Mouse (Mus musculus): ENCODE results near the gene Bola1. TPM values are rescaled to one million over a fixed set of nuclear protein-coding genes. Genes with fewer than 3 reads are reported as not detected.
"Not testable (repeated sequence)": the region's sequence is repeated elsewhere in the genome, so short reads cannot be mapped to it uniquely, and the experiment has no call there.

Bola1 gene
- total RNA-seq, 2 experiments from 2014 or later, result 18.8 to 20.9 TPM

DNA sequence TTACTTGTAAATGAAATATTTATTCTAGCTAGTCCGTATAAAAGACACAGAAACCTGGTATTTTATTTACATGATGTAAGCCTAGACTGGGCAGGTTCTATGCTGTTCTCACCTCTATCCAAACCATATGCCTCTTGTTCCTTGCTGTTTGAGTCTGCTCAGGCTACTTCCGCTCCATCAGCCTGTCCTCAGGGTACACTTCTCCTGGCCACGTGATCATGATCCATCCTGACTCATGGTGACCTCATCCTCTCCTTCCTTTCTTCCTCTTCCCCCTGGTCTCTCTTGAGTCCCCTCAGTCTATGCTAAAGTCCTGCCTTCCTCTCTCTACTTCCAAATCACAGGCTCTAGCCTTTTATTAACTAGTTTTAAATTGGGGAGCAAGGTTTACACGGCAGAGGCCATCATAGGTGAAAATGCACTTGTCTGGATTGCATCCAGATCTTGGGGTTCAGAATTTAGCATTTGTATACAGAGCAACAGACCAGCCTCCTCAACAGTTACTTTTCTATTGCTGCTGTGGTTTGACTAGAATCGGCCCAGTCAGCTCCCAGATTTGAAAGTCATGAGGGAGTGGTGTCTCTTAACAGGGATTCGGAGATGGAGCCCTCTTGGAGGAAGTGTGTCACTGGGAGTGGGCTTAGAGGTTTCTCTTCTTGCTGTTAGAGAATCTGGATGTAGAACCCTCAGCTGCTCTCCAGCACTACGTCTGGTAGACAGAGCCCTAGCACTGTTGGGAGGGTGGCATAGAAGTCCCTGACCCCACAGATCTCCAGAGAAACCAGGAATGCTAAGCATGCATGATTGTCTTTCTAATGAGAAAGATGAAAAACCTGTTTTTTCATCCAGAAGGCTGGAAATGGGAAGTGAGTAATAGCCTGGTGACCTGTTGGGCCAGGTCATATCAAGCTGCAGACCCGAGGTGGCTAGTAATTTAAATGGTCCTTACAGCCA, 7.5 kb upstream of the Bola1 start:
- DNase-seq, result no peak

DNA sequence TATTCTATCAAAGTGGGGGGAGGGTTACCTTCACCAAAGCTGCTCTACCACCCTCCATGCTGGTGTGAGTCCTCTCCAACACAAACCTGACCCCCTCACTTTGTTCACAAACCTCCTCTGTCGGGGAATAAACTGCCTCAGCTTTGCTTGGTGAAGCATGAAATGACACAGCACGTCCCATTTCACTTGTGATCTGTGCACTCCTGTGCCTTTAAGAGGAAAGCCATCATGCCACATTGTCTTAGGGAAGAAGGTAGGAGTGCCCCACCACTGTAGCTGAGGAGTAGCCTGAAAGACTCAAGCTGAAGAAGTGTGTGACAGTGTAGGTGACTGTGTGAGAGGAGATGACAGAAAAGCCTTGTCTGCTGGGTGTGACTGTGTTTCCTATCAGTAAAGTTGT, 5.9 kb upstream of the Bola1 start:
- DNase-seq, result no peak

DNA sequence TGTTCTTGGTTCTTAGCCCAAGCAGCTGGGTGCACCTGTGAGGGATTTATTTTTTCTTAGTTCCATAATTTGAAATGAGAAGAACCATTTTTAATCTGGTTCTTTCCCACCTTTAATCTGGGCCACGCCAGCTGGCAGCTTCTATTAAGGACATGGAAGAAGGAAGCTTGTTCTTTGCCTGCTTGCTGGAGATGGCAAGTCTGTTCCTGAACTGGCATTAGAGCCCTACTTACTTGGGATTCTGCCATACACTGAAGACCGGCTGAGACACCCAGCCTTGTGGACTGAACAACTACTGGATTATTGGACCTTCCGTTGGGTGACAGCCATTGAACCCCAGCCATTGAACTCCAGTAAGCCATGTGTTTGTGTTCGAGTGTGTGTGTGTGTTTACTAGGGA, 3.3 kb upstream of the Bola1 start:
- DNase-seq, result no peak

DNA sequence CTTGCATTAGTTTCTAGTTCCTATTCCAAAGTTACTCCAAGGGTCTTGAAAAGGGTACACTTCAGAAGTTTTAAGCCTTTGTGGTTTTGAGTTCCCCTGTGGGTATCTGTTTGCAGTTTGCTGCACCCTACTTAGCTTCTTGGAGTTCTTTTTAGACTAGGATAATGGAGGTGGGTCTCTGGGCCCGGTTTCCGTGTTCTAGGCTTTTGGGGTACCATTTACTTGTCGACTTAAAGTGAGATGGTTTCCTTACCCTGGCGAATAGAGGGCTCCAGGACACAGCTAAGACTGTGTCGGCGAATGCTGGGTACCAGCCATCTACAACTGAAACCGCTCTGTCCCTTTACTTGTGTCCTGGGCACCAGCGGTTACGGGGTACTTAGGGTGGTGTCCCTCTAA, 2.1 kb upstream of the Bola1 start:
- no peak for DNase-seq

DNA sequence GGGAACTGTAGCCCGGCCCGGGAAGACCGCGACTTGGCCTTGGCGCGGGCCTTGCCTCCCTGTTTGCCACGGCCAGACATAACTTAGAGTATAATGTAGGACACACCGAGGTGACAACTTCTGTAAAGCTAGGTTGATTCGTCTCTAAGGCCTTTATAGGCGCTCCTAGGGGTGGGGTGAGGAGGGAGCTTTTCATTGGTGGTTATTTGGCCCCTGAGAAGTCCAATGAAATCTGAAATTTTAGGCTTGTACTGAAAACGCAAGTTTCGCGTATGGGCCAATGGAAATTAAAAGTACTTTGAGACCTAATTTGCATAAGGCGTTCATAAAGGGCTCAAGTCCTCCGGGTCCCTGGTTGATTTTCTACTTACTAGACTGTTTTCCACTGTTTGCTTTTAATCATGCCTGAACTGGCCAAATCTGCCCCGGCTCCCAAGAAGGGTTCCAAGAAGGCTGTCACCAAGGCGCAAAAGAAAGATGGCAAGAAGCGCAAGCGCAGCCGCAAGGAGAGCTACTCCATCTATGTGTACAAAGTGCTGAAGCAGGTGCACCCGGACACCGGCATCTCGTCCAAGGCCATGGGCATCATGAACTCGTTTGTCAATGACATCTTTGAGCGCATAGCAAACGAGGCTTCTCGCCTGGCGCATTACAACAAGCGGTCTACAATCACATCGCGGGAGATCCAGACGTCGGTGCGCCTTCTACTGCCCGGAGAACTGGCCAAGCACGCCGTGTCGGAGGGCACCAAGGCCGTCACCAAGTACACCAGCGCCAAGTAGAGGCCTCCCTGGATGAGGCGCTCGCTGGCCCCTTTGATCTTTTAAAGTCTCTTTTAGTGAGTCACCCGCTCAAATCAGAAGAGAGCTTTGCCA, 1.5 kb upstream of the Bola1 start, which contains the start of the genes Hist2h2ac and Hist2h2be:
Gene Hist2h2ac (minus strand): TSS at position 116 of the 875 bp plus-strand sequence.
Gene Hist2h2be (plus strand): TSS at position 355 of the 875 bp plus-strand sequence.
- peak; percentile 80 for DNase-seq

DNA sequence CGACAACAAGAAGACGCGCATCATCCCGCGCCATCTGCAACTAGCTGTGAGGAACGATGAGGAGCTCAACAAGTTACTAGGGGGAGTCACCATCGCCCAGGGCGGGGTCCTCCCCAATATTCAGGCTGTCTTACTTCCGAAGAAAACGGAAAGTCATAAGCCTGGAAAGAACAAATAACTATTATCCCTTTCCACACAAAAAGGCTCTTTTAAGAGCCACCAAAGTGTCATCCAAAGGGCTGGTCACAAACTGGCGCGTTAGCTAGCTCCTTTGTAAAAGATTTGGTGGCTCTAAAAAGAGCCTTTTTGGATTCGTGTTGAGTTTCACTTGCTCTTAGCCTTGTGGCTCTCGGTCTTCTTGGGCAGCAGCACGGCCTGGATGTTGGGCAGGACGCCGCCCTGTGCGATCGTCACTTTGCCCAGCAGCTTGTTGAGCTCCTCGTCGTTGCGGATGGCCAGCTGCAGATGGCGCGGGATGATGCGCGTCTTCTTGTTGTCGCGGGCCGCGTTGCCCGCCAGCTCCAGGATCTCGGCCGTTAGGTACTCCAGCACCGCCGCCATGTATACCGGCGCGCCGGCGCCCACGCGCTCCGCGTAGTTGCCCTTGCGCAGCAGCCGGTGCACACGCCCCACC, 739 bp upstream of the Bola1 start:
- not testable (repeated sequence) for DNase-seq

DNA sequence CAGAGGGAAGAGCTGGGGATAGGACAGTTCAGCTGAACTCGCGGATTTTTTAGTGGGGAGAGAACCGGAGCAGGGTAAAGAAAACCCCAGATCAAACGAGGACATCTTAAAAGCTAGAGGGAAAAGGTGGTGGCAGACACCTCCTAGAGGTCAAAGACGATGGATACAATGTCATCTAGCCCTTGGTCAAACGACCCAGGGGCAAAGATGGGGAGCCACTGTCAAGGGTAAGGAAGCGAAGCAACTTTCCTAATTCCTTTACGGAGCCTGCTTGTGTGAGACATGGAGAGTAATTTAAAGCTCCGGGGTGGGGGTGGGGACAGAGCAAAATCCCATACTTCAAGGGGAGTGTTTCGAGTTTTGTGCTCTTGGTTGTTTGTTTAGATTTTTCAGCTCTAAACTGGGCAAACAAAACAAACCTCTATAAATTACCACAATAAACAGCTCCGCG, 293 bp downstream of the Bola1 start:
- peak; percentile 25 for DNase-seq

DNA sequence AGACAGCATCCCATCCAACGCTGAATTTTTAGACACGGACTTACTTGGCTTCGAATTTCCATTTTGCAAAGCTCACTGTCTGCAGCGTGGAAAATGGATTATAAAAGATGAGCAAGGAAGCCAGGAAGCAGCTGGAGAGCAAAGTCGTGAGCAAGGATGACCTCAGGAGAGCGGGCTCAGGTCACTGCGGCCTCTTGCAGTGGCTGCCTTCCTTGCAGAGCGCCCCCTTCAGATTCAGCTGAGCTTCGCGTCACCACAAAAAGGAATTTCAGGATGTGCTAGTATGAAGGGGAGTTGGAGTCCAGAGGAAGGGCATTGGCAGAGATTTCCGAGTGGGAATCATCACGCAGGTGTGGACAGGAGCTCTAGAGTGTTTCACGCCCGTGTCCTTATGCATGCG, 10.3 kb downstream of the Bola1 start:
- peak; percentile 43 for DNase-seq

DNA sequence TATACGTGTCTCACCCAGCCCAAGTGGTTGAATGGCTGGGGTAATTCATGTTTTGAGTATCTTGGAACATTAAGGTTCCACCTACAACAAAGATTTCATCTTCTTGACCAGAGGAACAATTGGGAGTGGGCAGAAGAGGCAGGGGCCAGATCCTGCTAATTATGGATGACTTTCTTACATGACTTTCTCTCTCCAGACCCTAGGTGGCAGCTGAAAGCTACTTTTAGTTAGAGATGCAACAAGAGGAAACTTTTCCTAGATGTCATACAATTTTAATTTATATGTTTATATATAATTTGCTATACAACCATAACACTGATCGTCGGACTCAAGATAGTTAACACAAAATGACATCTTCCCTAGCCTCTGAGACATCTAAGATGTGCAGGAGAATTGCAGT, 11.7 kb downstream of the Bola1 start:
- no peak for DNase-seq

DNA sequence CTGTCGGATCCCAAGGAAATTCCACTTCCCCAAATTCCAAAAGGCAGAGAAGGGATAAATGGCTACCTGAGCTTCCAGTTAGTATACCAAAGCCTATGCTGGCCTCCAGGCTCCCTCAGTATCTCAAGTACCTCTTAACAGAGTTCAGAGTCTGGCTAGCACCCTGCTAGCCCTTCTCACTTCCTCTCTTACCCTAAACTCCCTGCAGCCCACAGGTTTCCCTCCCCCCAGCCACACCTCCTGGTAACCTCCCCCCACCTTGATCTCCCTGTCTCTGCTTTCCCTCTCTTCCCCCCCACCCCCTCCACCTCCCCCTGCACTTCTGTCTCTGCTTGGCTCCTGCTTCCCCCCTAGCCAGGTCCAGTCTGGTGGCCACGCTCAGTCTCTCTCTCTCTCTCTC, 19.8 kb downstream of the Bola1 start:
- DNase-seq, result no peak

DNA sequence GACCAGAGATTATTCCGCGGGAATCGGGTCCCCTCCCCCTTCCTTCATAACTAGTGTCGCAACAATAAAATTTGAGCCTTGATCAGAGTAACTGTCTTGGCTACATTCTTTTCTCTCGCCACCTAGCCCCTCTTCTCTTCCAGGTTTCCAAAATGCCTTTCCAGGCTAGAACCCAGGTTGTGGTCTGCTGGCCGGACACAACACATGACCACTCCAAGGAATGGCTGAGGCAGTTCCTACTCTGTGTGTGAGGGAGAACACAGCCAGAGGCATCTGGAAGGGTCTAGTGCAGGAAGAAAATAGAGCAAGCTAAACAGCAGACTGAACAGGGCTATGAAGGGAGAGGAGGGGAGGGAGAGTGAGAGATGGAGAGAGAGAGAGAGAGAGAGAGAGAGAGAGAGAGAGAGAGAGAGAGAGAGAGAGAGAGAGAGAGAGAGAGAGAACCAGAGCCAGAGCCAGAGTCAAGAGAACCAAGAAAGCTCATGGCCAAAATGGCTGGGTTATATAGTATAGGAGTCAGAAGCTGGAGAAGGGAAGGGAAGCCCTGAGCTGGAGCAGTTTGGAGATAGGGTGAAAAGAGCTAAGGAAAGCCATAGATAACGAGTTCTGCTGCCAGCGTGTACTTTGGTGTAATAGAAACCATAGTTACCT, 20.8 kb downstream of the Bola1 start:
- DNase-seq, result not testable (repeated sequence)

DNA sequence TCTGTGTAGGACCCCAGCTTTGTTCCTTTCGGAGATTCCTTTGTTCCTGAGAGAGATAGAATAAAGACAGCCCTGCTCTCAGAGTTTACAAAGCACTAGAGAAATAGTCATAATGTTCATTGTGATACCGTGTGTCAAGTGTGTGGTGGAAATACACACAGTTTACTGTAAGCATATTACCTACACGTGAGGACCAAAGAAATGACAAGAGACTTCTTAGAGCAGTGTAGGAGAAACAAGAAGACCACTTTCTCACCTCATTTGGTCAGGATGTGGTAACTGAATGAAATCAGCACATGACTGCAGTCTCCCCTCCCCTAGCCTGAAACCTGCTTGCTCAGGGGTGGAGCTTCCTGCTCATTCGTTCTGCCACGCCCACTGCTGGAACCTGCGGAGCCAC, 21.3 kb downstream of the Bola1 start:
- DNase-seq, result no peak

DNA sequence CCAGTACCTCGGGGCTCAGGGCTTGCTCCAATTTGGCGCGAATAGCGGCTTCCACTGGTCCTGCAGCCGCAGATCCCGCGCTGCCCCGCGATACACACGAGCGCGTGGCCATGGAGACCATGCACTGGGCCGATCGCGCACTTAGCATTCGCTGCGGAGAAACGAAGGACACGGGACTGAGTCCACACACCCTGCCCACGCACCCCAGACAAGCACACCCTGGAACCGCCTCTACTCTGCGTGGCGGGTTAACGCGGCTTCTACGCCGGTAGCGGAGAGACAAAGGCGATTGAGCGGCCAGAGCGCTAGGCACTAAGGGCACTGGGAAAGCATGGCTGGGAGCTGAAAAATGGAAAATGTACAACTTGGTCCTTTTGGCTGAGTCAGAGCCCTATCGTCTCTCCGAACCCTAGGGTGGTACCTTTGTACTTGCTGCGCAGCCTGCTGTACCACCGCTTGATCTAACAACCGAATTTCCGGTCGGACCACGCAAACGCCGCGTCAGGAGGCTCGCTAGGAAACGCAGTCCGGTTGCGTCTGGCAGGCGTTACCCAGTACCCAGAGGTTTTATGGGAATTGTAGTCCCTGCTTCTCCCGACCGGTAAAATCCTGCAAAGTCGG, 22.3 kb downstream of the Bola1 start:
- peak; percentile 86 for DNase-seq

DNA sequence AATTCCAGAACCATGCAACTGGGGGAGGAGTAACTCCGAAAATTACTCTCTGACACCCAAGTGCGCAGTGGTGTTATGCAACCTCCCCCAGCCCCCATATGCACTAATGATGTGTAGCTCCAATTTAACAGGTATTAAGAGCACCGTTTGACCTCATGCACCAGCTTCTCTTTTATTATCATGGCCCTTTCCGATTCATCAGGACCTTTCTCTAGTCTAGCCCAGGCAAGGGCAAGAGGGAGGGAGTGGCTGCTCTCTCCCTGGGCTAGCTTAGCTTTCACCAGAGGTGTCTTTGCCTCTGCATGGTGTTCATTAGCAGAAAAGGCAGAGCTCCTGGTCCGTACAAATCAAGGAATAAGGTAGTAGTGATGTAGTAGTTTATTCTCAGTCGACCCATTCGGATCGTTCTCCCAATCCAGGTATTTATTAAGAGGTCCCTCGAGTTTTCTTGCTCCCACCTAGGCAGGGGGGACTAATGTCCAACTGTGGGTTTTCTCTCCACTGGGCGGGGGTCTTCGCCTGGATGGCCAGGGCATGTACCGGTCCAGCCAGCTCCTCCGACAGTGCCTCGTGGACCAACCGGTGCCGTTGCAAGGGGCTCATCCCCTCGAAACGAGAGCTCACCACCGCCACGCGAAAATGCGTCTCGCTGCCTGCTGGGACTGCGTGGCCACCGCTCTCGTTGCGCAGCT, 22.9 kb downstream of the Bola1 start:
- no peak for DNase-seq

DNA sequence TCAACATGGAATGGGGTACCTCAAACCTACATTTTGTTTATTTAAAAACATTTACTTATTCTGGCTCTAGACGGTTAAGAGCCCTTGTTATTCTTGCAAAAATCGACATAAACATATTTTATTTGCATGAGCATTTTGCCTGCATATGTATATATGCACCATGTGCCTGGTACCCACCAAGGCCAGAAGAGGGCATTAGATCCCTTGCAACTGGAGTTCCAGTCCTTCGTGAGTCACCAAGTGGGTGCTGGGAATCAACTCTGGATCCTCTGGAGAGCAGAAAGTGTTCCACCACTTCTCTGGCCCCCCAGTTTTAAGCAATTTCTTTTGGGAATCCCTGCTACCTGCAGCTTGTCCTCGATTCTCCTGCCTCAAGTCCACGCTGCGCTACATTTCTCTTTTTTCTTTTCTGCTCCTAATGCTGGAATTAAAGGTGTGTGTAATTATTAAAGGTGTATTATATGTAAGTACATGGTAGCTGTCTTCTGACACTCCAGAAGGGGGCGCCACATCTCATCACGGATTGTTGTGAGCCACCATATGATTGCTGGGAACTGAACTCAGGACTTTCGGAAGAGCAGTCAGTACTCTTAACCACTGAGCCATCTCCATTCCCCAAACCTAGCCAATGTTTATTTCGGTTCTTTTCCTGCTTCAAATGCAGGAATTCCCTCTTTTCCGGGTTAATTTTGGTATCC, 23.7 kb downstream of the Bola1 start:
- DNase-seq, result no peak

DNA sequence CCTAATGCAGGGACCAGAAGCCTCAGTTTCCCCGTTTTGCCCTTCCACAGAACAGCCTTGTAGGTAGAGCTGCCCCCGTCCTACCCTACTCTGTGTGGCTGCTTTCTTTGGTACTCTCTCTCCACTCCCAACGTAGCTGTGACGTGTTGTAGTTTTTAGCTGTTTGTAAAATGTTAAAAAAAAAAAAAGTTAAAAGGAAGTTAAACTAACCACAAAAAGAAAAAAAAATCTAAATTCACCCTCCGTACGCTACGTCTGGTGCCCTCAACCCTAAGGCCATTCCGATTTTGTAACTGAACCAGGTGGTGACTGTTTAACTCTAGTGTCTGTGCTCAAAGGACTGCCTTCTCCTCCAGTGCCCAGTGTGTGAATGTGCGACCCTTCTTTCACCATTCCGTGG, 24.5 kb downstream of the Bola1 start:
- DNase-seq, result no peak

DNA sequence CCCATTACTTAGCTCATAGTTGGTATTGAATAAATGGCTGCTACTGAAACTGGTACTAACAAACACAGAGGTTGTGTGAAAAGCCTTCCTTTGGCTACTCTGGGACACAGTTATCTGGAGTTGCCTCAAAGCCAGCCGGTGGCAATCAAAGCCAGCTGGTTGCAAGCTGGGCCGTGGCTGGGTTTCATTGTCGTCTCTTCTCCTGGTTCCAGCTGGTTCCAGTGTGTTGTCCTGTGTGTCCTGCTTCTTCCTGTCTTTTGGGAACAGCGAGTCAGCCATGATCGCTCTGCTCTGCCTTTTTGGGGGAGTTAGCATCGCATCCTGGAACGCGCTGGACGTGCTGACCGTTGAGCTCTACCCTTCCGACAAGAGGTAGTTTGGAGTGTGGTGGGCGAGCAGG, 26.5 kb downstream of the Bola1 start:
- DNase-seq, result peak; percentile 29

DNA sequence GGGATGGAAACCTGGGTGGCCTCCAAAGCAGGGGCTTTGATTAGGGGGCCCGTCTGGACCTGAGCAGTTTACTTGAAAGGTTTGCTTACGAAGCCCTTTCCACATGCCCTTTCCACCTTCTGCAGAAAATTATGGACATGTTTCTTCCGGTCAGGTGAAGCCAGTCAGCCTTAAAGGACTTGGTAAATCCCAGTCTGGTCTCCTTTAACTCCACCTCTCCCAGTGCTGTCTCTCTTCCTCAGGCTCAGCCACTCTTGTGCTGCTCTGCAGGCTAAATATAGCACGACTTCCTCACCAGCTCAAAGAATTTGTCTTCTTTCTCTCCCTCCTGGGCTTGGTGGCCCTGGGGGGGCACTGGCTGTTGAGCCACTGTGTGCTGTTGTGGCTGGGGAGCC, 37.1 kb downstream of the Bola1 start:
- DNase-seq, result no peak

DNA sequence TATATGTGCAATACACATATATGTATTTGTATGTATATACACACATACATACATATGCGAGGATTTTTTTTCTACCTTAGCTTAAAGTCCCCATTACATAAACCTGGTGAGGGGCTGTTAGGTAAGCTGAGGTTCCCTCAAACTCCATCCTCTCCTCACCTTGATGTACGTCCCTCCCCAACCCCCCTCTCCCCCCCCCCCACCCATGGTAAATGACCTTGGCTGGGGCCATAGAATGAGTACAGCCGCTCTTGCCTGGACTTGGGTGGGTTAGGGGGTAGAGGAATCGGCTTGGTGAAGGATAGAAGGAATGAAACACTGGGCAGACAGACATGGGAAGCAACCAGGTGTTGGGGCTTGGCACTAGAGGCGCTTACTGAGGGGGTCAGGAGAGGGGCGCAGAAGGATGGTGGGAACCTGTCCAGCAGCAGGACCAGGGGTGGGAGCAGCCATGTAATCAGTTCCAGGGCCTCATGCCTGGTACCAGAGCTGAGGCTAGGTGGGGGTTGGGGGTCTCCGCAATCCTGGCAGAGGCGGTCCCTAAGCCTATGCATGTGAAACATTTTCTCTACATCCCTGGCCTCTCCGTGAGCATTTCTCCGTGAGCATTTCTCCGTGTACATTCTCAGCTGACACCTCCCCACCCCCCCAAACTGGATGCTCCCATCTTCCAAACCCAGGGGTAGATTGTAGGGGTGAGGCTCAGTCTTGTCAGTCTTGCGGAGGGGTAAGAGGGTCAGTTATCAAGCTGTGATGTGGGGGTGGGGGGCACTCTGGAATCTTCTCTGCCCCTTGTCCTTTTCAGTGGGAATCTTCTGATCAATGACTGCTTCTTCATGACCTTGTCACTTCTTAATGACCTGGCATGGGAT, 37.8 kb downstream of the Bola1 start:
- DNase-seq, result no peak
